ENCODE assay signal across 23 mouse cellular contexts in genomic region chr8:128546287-128546686, GRCm38 (mm10).
DNase-seq lines count a peak whose midpoint lies in the region; ATAC-seq and TF ChIP-seq lines count a peak whose summit lies in the region.
"Had no signal": no experiment of that assay in that cellular context is flagged by ENCODE, and none has a peak within 500 bp of the region (broad histone marks: within the 10 kb centered on the region; RNA-seq: fewer than 3 reads in every experiment).

No protein-coding gene starts in this region.

- ATAC-seq in Patski = peak; percentile 76
- ATAC-seq: activated CD4-positive, CD25-positive, alpha-beta regulatory T cell, adult 4 months; CD4-positive, CD25-positive, alpha-beta regulatory T cell, adult 4 months had no signal

- H3ac ChIP-seq in myocyte (ENCODE audit: control insufficient read depth, insufficient read length) = no peak overlapping the region

- peak; percentile 70 for DNase-seq in heart, adult 11 months
- DNase-seq in heart, adult 8-10 months (ENCODE audit: low spot score) = no peak
- peak; percentile 5 for DNase-seq in CD4-positive helper T cell, adult 2 months (ENCODE audit: low read depth, low spot score)
- peak; percentile 37 for DNase-seq in Patski (ENCODE audit: low read depth, low spot score)
- DNase-seq in layer of hippocampus, adult 9-11 months = no peak
- DNase-seq in urinary bladder, postnatal 4 days (ENCODE audit: low spot score in 2 of 2) = no peak
- DNase-seq in retina, postnatal 1 day = no peak
- DNase-seq: adrenal gland, adult 2 months; adrenal gland, adult 8-10 months; adrenal gland, postnatal 10 days; adrenal gland, postnatal 14 days; adrenal gland, postnatal 25 days; adrenal gland, postnatal 36 days; B cell, adult 2 months; cerebellum, adult 11 months; cerebellum, adult 11-12 months; cerebellum, adult 18-20 months; cerebellum, adult 2 months had no signal

- H3K27me3 ChIP-seq in Patski (no peaks in the 10 kb centered on the region), myocyte (ENCODE audit: control insufficient read depth, insufficient read depth, insufficient read length) (no peaks in the 10 kb centered on the region)
- H3K27me3 ChIP-seq: CH12.LX had no signal

- POLR2A ChIA-PET in Patski (lab: Charles Lee) = no interaction called here

- H3K79me2 ChIP-seq in myocyte (ENCODE audit: control insufficient read depth, insufficient read depth) = no peaks in the 10 kb centered on the region

- no peak for TF ChIP-seq CTCF in Patski (IDR thresholded peaks at IDR 0.05)

- peak overlapping the region; percentile 25 for H3K4me2 ChIP-seq in myocyte (ENCODE audit: low read depth)

- in situ Hi-C loops in Patski (cut with MboI; ENCODE audit: low pct_unique_long_range_greater_than_20kb) = no loop called here

- H3K4me3 ChIP-seq in myocyte = no peak overlapping the region

- no peaks in the 10 kb centered on the region for H3K36me3 ChIP-seq in myocyte (ENCODE audit: control insufficient read depth, insufficient read depth)
- H3K36me3 ChIP-seq: G1E had no signal

- CTCF ChIA-PET in Patski (lab: Charles Lee) = interaction anchor here (1.7 kb wide), 2 partner anchors 14 to 16 kb away, joined by 6 to 7 read pairs; no protein-coding TSS in a partner anchor

- no peak for TF ChIP-seq POLR2A in myocyte (IDR thresholded peaks at IDR 0.05; ENCODE audit: insufficient read length, low read depth)

TF ChIP-seq in myocyte, 11 proteins besides CTCF, POLR2A, EP300 and RAD21:
- TF ChIP-seq TCF12 (IDR thresholded peaks at IDR 0.05; ENCODE audit: insufficient read depth, poor library complexity, severe bottlenecking) (no peak), POLR2AphosphoS2 (IDR thresholded peaks at IDR 0.05; ENCODE audit: insufficient read length, low read depth) (no peak), E2F4 (IDR thresholded peaks at IDR 0.05; ENCODE audit: insufficient read depth) (no peak), TCF3 (IDR thresholded peaks at IDR 0.05; ENCODE audit: insufficient read length, low read depth) (no peak), REST (IDR thresholded peaks at IDR 0.05; ENCODE audit: insufficient read depth, insufficient read length) (no peak), MYOG (IDR thresholded peaks at IDR 0.05; ENCODE audit: control insufficient read depth in 1 of 3, insufficient read depth in 1 of 3, insufficient read length in 2 of 3, low read depth in 2 of 3) (peak in 2 of 3 experiments; percentile 20 to 29), CEBPB (IDR thresholded peaks at IDR 0.05; ENCODE audit: insufficient read depth, poor library complexity, severe bottlenecking) (no peak), USF1 (IDR thresholded peaks at IDR 0.05; ENCODE audit: low read depth) (no peak), SRF (IDR thresholded peaks at IDR 0.05; ENCODE audit: control insufficient read depth, insufficient read length, low read depth) (no peak), MYOD1 (IDR thresholded peaks at IDR 0.05; ENCODE audit: control insufficient read depth in 1 of 3, insufficient read length in 2 of 3, low read depth in 2 of 3) (peak in 1 of 3 experiments; percentile 63), MAX (IDR thresholded peaks at IDR 0.05; ENCODE audit: low read depth) (no peak)
TF ChIP-seq in myocyte: peak in this region for 2.

Comparison
In these comparisons a context has a peak if more than half of its experiments do, and no peak if none do; other contexts are left out.
1. DNase-seq: peak in heart, adult 11 months (single experiment), CD4-positive helper T cell, adult 2 months (single experiment) and Patski (single experiment); none in heart, adult 8-10 months (single experiment), layer of hippocampus, adult 9-11 months (single experiment), urinary bladder, postnatal 4 days (0 of 2) and retina, postnatal 1 day (single experiment).